Mouse (Mus musculus): ENCODE data around the gene Gpsm3. TPM values are rescaled to one million over a fixed set of nuclear protein-coding genes. Genes with fewer than 3 reads are reported as not detected.
"Not testable (repeated sequence)": the region's sequence is repeated elsewhere in the genome, so short reads cannot be mapped to it uniquely, and the experiment has no call there.

The Gpsm3 gene
- polyA plus RNA-seq (2014; fragmentation: Nextera tagmentation; extraction: Ambion mirVana): 7.5 and 8.7 TPM in 2 replicates

DNA sequence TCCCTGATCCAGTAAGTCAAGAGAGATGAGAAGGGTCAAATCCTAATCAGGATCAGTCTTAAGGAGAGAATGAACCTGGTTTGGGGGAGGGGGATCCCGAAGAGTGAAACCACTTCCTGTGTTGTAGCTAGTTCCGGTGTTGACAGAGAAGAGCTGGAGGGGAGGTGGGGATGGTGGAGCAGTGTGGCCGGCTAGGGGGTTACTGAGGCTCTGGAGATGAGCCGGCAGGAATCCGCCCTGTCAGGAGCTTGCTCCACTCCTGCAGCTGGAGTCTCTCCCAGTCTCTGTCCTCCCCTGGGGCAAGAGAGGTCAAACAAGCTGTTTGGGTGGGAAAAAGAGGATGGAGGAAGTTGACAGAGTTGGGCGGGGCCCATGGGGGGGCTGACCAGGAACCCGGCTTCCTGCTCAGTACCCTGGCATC is at the start of gene Gpsm3:
Gene Gpsm3 (plus strand): TSS at position 126 of the 421 bp plus-strand sequence.
- H3K9ac ChIP-seq (ENCODE audit: low read depth, low read length): no peak within 1 kb of the TSS
- peak; percentile 42 for DNase-seq (ENCODE audit: low spot score)
- H3K9me3 ChIP-seq (ENCODE audit: control insufficient read depth, low read length): no peaks in the 10 kb centered on the region
- 17% methylated on average over 6 of the region's 7 CpGs for WGBS
- H3K27me3 ChIP-seq (replicated peaks; ENCODE audit: control insufficient read depth, insufficient read depth, low read length): no peaks in the 10 kb centered on the region
- H3K4me2 ChIP-seq (ENCODE audit: low read depth, low read length): peak within 1 kb of the TSS; percentile 67
- no peak for ATAC-seq (ENCODE audit: low read depth)
- H3K4me1 ChIP-seq (ENCODE audit: control insufficient read depth, insufficient read depth, low read length): peaks cover 52% of the 10 kb centered on the region
- peak within 1 kb of the TSS; percentile 99 for H3K27ac ChIP-seq (replicated peaks; ENCODE audit: low read depth, low read length)
- H3K4me3 ChIP-seq (ENCODE audit: low read depth, low read length): no peak within 1 kb of the TSS; the same call in 1 of the 2 replicates
- peaks cover 8% of the 10 kb centered on the region for H3K36me3 ChIP-seq (ENCODE audit: control insufficient read depth, insufficient read depth, low read length)

DNA sequence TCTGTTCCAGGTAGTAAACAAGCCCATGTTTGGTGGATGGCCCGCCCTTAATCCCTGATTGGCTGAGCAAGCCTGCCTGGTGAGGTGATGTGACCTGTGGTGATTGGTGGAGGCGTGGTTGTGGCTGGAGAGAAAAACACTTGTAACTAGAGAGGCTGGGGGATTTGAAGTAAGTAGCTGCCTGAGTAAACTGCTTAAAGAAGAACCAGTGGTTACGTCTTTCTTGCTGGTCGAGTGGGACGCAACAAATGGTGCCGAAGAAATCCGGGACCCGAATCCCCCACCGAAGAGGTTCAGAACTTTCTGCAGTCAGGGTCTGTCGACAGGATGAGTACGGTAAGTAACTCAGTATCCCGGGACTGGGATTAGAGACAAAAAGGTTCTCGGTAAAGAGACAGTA is 46.0 kb upstream of the Gpsm3 start:
- not testable (repeated sequence) for ATAC-seq (ENCODE audit: low read depth); H3K4me3 ChIP-seq (ENCODE audit: low read depth, low read length); H3K27ac ChIP-seq (replicated peaks; ENCODE audit: low read depth, low read length); H3K27me3 ChIP-seq (replicated peaks; ENCODE audit: control insufficient read depth, insufficient read depth, low read length); H3K9me3 ChIP-seq (ENCODE audit: control insufficient read depth, low read length); H3K4me2 ChIP-seq (ENCODE audit: low read depth, low read length); H3K36me3 ChIP-seq (ENCODE audit: control insufficient read depth, insufficient read depth, low read length); DNase-seq (ENCODE audit: low spot score); H3K9ac ChIP-seq (ENCODE audit: low read depth, low read length); H3K4me1 ChIP-seq (ENCODE audit: control insufficient read depth, insufficient read depth, low read length)
- WGBS: 93% methylated on average over 12 of the region's 13 CpGs

GRCm38 (mm10) chr17:34546797-34547196 is 42.8 kb upstream of the Gpsm3 start:
- H3K4me3 ChIP-seq (ENCODE audit: low read depth, low read length): no peak overlapping the region
- H3K36me3 ChIP-seq (ENCODE audit: control insufficient read depth, insufficient read depth, low read length): no peaks in the 10 kb centered on the region
- H3K9me3 ChIP-seq (ENCODE audit: control insufficient read depth, low read length): no peaks in the 10 kb centered on the region
- 77% methylated on average over 1 of the region's 1 CpGs for WGBS
- H3K4me2 ChIP-seq (ENCODE audit: low read depth, low read length): no peak overlapping the region
- no peak overlapping the region for H3K9ac ChIP-seq (ENCODE audit: low read depth, low read length)
- H3K27me3 ChIP-seq (replicated peaks; ENCODE audit: control insufficient read depth, insufficient read depth, low read length): no peaks in the 10 kb centered on the region
- ATAC-seq (ENCODE audit: low read depth) (no peak), DNase-seq (ENCODE audit: low spot score) (no peak)
- no peak overlapping the region for H3K27ac ChIP-seq (replicated peaks; ENCODE audit: low read depth, low read length)
- H3K4me1 ChIP-seq (ENCODE audit: control insufficient read depth, insufficient read depth, low read length): no peaks in the 10 kb centered on the region

GRCm38 (mm10) chr17:34547601-34548000 is 42.0 kb upstream of the Gpsm3 start:
- Histone ChIP-seq H3K27me3 (replicated peaks; ENCODE audit: control insufficient read depth, insufficient read depth, low read length) (no peaks in the 10 kb centered on the region), H3K9me3 (ENCODE audit: control insufficient read depth, low read length) (no peaks in the 10 kb centered on the region), H3K4me1 (ENCODE audit: control insufficient read depth, insufficient read depth, low read length) (no peaks in the 10 kb centered on the region), H3K27ac (replicated peaks; ENCODE audit: low read depth, low read length) (no peak overlapping the region), H3K4me2 (ENCODE audit: low read depth, low read length) (no peak overlapping the region), H3K36me3 (ENCODE audit: control insufficient read depth, insufficient read depth, low read length) (no peaks in the 10 kb centered on the region), H3K4me3 (ENCODE audit: low read depth, low read length) (no peak overlapping the region), H3K9ac (ENCODE audit: low read depth, low read length) (no peak overlapping the region)
- no peak for DNase-seq (ENCODE audit: low spot score)
- 87% methylated on average over 4 of the region's 4 CpGs for WGBS
- ATAC-seq (ENCODE audit: low read depth): no peak

DNA sequence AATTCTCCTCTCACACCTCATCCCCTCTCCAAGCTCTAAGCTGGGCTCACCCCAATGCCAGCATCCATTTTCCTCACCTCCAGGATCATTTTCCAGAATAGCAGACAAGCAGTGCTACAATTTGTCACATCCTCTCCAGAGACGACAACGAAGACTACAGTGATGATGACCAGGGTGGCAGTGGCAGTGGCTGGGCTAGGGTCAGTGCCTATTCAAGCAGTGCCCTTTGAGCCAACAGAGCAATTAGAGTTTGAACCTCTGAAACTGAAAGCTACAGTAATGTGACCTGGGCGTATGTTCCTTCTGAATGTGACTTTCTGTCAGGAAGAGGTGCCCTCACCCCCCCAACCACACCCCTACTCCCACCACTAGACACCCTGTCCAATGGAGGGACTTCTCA is 40.5 kb upstream of the Gpsm3 start:
- no peaks in the 10 kb centered on the region for H3K4me1 ChIP-seq (ENCODE audit: control insufficient read depth, insufficient read depth, low read length)
- no peaks in the 10 kb centered on the region for H3K27me3 ChIP-seq (replicated peaks; ENCODE audit: control insufficient read depth, insufficient read depth, low read length)
- no peaks in the 10 kb centered on the region for H3K9me3 ChIP-seq (ENCODE audit: control insufficient read depth, low read length)
- no peak for ATAC-seq (ENCODE audit: low read depth)
- no peak overlapping the region for H3K9ac ChIP-seq (ENCODE audit: low read depth, low read length)
- no peak for DNase-seq (ENCODE audit: low spot score)
- no peak overlapping the region for H3K4me3 ChIP-seq (ENCODE audit: low read depth, low read length)
- no peak overlapping the region for H3K4me2 ChIP-seq (ENCODE audit: low read depth, low read length)
- no peaks in the 10 kb centered on the region for H3K36me3 ChIP-seq (ENCODE audit: control insufficient read depth, insufficient read depth, low read length)
- WGBS: 85% methylated on average over 3 of the region's 3 CpGs
- H3K27ac ChIP-seq (replicated peaks; ENCODE audit: low read depth, low read length): no peak overlapping the region

DNA sequence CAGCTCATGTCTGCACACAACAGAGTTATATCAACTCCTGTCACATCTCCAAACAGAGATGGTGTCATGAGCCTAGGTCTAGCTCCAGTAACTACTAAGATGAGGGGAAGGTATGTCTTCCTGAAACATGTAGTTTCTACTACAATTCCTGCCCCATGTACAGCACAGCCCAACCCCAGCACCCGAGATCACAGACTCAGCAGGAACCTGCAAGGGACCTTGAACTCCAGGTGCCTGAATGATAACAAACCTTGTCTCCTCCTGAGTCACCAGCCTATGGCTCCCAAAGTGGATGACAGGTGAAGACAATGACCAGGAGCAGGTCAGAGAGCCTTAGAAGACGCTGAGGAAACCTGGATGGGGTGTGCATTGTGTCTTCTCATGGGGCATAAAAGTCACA is 39.8 kb upstream of the Gpsm3 start:
- DNase-seq (ENCODE audit: low spot score) (no peak), ATAC-seq (ENCODE audit: low read depth) (no peak)
- 69% methylated on average over 2 of the region's 2 CpGs for WGBS

GRCm38 (mm10) chr17:34555483-34555882 is 34.1 kb upstream of the Gpsm3 start:
- ATAC-seq (ENCODE audit: low read depth) (no peak), DNase-seq (ENCODE audit: low spot score) (peak; percentile 33)
- no peaks in the 10 kb centered on the region for H3K27me3 ChIP-seq (replicated peaks; ENCODE audit: control insufficient read depth, insufficient read depth, low read length)
- no peak overlapping the region for H3K4me2 ChIP-seq (ENCODE audit: low read depth, low read length)
- no peaks in the 10 kb centered on the region for H3K36me3 ChIP-seq (ENCODE audit: control insufficient read depth, insufficient read depth, low read length)
- no peaks in the 10 kb centered on the region for H3K9me3 ChIP-seq (ENCODE audit: control insufficient read depth, low read length)
- no peak overlapping the region for H3K4me3 ChIP-seq (ENCODE audit: low read depth, low read length)
- no peaks in the 10 kb centered on the region for H3K4me1 ChIP-seq (ENCODE audit: control insufficient read depth, insufficient read depth, low read length)
- no peak overlapping the region for H3K27ac ChIP-seq (replicated peaks; ENCODE audit: low read depth, low read length)
- no peak overlapping the region for H3K9ac ChIP-seq (ENCODE audit: low read depth, low read length)
- 29% methylated on average over 5 of the region's 5 CpGs for WGBS

More for the DNA sequence above, 39.8 kb upstream of the Gpsm3 start:
- no peak overlapping the region for H3K4me3 ChIP-seq (ENCODE audit: low read depth, low read length)
- H3K4me1 ChIP-seq (ENCODE audit: control insufficient read depth, insufficient read depth, low read length): no peaks in the 10 kb centered on the region
- no peak overlapping the region for H3K9ac ChIP-seq (ENCODE audit: low read depth, low read length)
- H3K27me3 ChIP-seq (replicated peaks; ENCODE audit: control insufficient read depth, insufficient read depth, low read length): no peaks in the 10 kb centered on the region
- no peak overlapping the region for H3K4me2 ChIP-seq (ENCODE audit: low read depth, low read length)
- H3K36me3 ChIP-seq (ENCODE audit: control insufficient read depth, insufficient read depth, low read length): no peaks in the 10 kb centered on the region
- H3K9me3 ChIP-seq (ENCODE audit: control insufficient read depth, low read length): no peaks in the 10 kb centered on the region
- H3K27ac ChIP-seq (replicated peaks; ENCODE audit: low read depth, low read length): no peak overlapping the region

GRCm38 (mm10) chr17:34556406-34556805 is 33.2 kb upstream of the Gpsm3 start:
- DNase-seq (ENCODE audit: low spot score) (no peak), ATAC-seq (ENCODE audit: low read depth) (no peak)
- WGBS: 82% methylated on average over 8 of the region's 8 CpGs
- H3K4me1 ChIP-seq (ENCODE audit: control insufficient read depth, insufficient read depth, low read length): no peaks in the 10 kb centered on the region
- no peak overlapping the region for H3K4me3 ChIP-seq (ENCODE audit: low read depth, low read length)
- no peaks in the 10 kb centered on the region for H3K27me3 ChIP-seq (replicated peaks; ENCODE audit: control insufficient read depth, insufficient read depth, low read length)
- no peaks in the 10 kb centered on the region for H3K36me3 ChIP-seq (ENCODE audit: control insufficient read depth, insufficient read depth, low read length)
- no peak overlapping the region for H3K9ac ChIP-seq (ENCODE audit: low read depth, low read length)
- H3K9me3 ChIP-seq (ENCODE audit: control insufficient read depth, low read length): no peaks in the 10 kb centered on the region
- H3K27ac ChIP-seq (replicated peaks; ENCODE audit: low read depth, low read length): no peak overlapping the region
- no peak overlapping the region for H3K4me2 ChIP-seq (ENCODE audit: low read depth, low read length)

- WGBS: 75% methylated on average over 11 of the region's 11 CpGs
- H3K4me1 ChIP-seq (ENCODE audit: control insufficient read depth, insufficient read depth, low read length): no peaks in the 10 kb centered on the region
- DNase-seq (ENCODE audit: low spot score) (no peak), ATAC-seq (ENCODE audit: low read depth) (no peak)
- no peaks in the 10 kb centered on the region for H3K9me3 ChIP-seq (ENCODE audit: control insufficient read depth, low read length)
- no peak overlapping the region for H3K4me2 ChIP-seq (ENCODE audit: low read depth, low read length)
- H3K36me3 ChIP-seq (ENCODE audit: control insufficient read depth, insufficient read depth, low read length): no peaks in the 10 kb centered on the region
- H3K4me3 ChIP-seq (ENCODE audit: low read depth, low read length): no peak overlapping the region
- no peak overlapping the region for H3K9ac ChIP-seq (ENCODE audit: low read depth, low read length)
- H3K27me3 ChIP-seq (replicated peaks; ENCODE audit: control insufficient read depth, insufficient read depth, low read length): no peaks in the 10 kb centered on the region
- H3K27ac ChIP-seq (replicated peaks; ENCODE audit: low read depth, low read length): no peak overlapping the region
Measured at GRCm38 (mm10) chr17:34557411-34557810, 32.2 kb upstream of the Gpsm3 start.

Measured in embryonic facial prominence, embryonic 14.5 days (tissue).